Mouse (Mus musculus) bone marrow macrophage, adult 2 months (primary cell): ENCODE results near the gene Map2k4.

Experiments used
- CTCF ChIP-seq: IDR thresholded peaks from 2 replicates; pipeline ENCODE4 v1.5.1; 2012; ENCODE audit warnings: low read depth, mild to moderate bottlenecking, low read length, moderate library complexity
- POLR2A ChIP-seq: IDR thresholded peaks from 2 replicates; pipeline ENCODE4 v1.6.1; 2012; ENCODE audit warnings: mild to moderate bottlenecking, low read depth, low read length, borderline replicate concordance

- no peak for TF ChIP-seq CTCF
- no peak for TF ChIP-seq POLR2A
Observed at GRCm38 (mm10) chr11:65773946-65774656, 14.0 kb downstream of the Map2k4 start.
